Mouse (Mus musculus): Measurements from ENCODE around the gene Aagab. TPM values are rescaled to one million over a fixed set of nuclear protein-coding genes. Genes with fewer than 3 reads are reported as not detected.

Aagab gene
- polyA plus RNA-seq, 1 experiment from 2014 or later = 48.3 TPM

GRCm38 (mm10) chr9:63590592-63590991 lies 11.9 kb upstream of the Aagab start:
- no peaks in the 10 kb centered on the region for H3K36me3 ChIP-seq (ENCODE audit: control insufficient read depth, insufficient read depth, low read length)
- no peaks in the 10 kb centered on the region for H3K9me3 ChIP-seq (ENCODE audit: control insufficient read depth, low read length)
- DNase-seq (ENCODE audit: low spot score) (no peak), ATAC-seq (replicated peaks; ENCODE audit: low FRiP score) (no peak)
- H3K4me2 ChIP-seq (ENCODE audit: low read depth, low read length, severe bottlenecking) = no peak overlapping the region
- H3K4me3 ChIP-seq (ENCODE audit: low read depth, low read length) = no peak overlapping the region
- H3K27ac ChIP-seq (ENCODE audit: low read depth, low read length) = no peak overlapping the region
- no peak overlapping the region for H3K9ac ChIP-seq (ENCODE audit: low read length)
- no peaks in the 10 kb centered on the region for H3K27me3 ChIP-seq (ENCODE audit: control insufficient read depth, insufficient read depth, low read length)
- H3K4me1 ChIP-seq (replicated peaks; ENCODE audit: control insufficient read depth, insufficient read depth, low read length) = no peaks in the 10 kb centered on the region
- 86% methylated on average over 4 of the region's 4 CpGs for WGBS

- no peak overlapping the region for H3K4me2 ChIP-seq (ENCODE audit: low read depth, low read length, severe bottlenecking)
- no peak overlapping the region for H3K4me3 ChIP-seq (ENCODE audit: low read depth, low read length)
- no peak for DNase-seq (ENCODE audit: low spot score)
- 89% methylated on average over 8 of the region's 8 CpGs for WGBS
- H3K27ac ChIP-seq (ENCODE audit: low read depth, low read length) = no peak overlapping the region
- H3K9me3 ChIP-seq (ENCODE audit: control insufficient read depth, low read length) = no peaks in the 10 kb centered on the region
- no peaks in the 10 kb centered on the region for H3K4me1 ChIP-seq (replicated peaks; ENCODE audit: control insufficient read depth, insufficient read depth, low read length)
- no peak for ATAC-seq (replicated peaks; ENCODE audit: low FRiP score)
- H3K9ac ChIP-seq (ENCODE audit: low read length) = no peak overlapping the region
- H3K27me3 ChIP-seq (ENCODE audit: control insufficient read depth, insufficient read depth, low read length) = no peaks in the 10 kb centered on the region
- no peaks in the 10 kb centered on the region for H3K36me3 ChIP-seq (ENCODE audit: control insufficient read depth, insufficient read depth, low read length)
Observed at GRCm38 (mm10) chr9:63591661-63592256, 10.7 kb upstream of the Aagab start.

- Histone ChIP-seq H3K4me3 (ENCODE audit: low read depth, low read length) (no peak overlapping the region), H3K36me3 (ENCODE audit: control insufficient read depth, insufficient read depth, low read length) (no peaks in the 10 kb centered on the region), H3K9ac (ENCODE audit: low read length) (no peak overlapping the region), H3K27ac (ENCODE audit: low read depth, low read length) (no peak overlapping the region), H3K9me3 (ENCODE audit: control insufficient read depth, low read length) (no peaks in the 10 kb centered on the region), H3K4me1 (replicated peaks; ENCODE audit: control insufficient read depth, insufficient read depth, low read length) (no peaks in the 10 kb centered on the region), H3K27me3 (ENCODE audit: control insufficient read depth, insufficient read depth, low read length) (no peaks in the 10 kb centered on the region), H3K4me2 (ENCODE audit: low read depth, low read length, severe bottlenecking) (no peak overlapping the region)
- ATAC-seq (replicated peaks; ENCODE audit: low FRiP score) = no peak
- no peak for DNase-seq (ENCODE audit: low spot score)
- 100% methylated on average over 1 of the region's 1 CpGs for WGBS
Observed at GRCm38 (mm10) chr9:63595032-63595431, 7.4 kb upstream of the Aagab start.

GRCm38 (mm10) chr9:63595652-63596051 lies 6.8 kb upstream of the Aagab start:
- Histone ChIP-seq H3K27me3 (ENCODE audit: control insufficient read depth, insufficient read depth, low read length) (no peaks in the 10 kb centered on the region), H3K36me3 (ENCODE audit: control insufficient read depth, insufficient read depth, low read length) (no peaks in the 10 kb centered on the region), H3K4me2 (ENCODE audit: low read depth, low read length, severe bottlenecking) (no peak overlapping the region), H3K4me1 (replicated peaks; ENCODE audit: control insufficient read depth, insufficient read depth, low read length) (no peaks in the 10 kb centered on the region), H3K4me3 (ENCODE audit: low read depth, low read length) (no peak overlapping the region), H3K27ac (ENCODE audit: low read depth, low read length) (no peak overlapping the region), H3K9ac (ENCODE audit: low read length) (no peak overlapping the region), H3K9me3 (ENCODE audit: control insufficient read depth, low read length) (no peaks in the 10 kb centered on the region)
- 86% methylated on average over 8 of the region's 8 CpGs for WGBS
- ATAC-seq (replicated peaks; ENCODE audit: low FRiP score) = no peak
- no peak for DNase-seq (ENCODE audit: low spot score)

- no peak overlapping the region for H3K27ac ChIP-seq (ENCODE audit: low read depth, low read length)
- no peak overlapping the region for H3K4me2 ChIP-seq (ENCODE audit: low read depth, low read length, severe bottlenecking)
- no peaks in the 10 kb centered on the region for H3K36me3 ChIP-seq (ENCODE audit: control insufficient read depth, insufficient read depth, low read length)
- H3K4me3 ChIP-seq (ENCODE audit: low read depth, low read length) = no peak overlapping the region
- H3K9ac ChIP-seq (ENCODE audit: low read length) = no peak overlapping the region
- H3K4me1 ChIP-seq (replicated peaks; ENCODE audit: control insufficient read depth, insufficient read depth, low read length) = no peaks in the 10 kb centered on the region
- no peak for ATAC-seq (replicated peaks; ENCODE audit: low FRiP score)
- H3K27me3 ChIP-seq (ENCODE audit: control insufficient read depth, insufficient read depth, low read length) = no peaks in the 10 kb centered on the region
- no peak for DNase-seq (ENCODE audit: low spot score)
- no peaks in the 10 kb centered on the region for H3K9me3 ChIP-seq (ENCODE audit: control insufficient read depth, low read length)
- WGBS = 90% methylated on average over 9 of the region's 9 CpGs
Observed at GRCm38 (mm10) chr9:63596660-63597059, 5.8 kb upstream of the Aagab start.

- Histone ChIP-seq H3K4me1 (replicated peaks; ENCODE audit: control insufficient read depth, insufficient read depth, low read length) (peaks cover 10% of the 10 kb centered on the region), H3K27me3 (ENCODE audit: control insufficient read depth, insufficient read depth, low read length) (no peaks in the 10 kb centered on the region), H3K9me3 (ENCODE audit: control insufficient read depth, low read length) (no peaks in the 10 kb centered on the region), H3K4me3 (ENCODE audit: low read depth, low read length) (no peak overlapping the region), H3K9ac (ENCODE audit: low read length) (no peak overlapping the region; the same call in 1 of the 2 replicates), H3K4me2 (ENCODE audit: low read depth, low read length, severe bottlenecking) (no peak overlapping the region), H3K36me3 (ENCODE audit: control insufficient read depth, insufficient read depth, low read length) (no peaks in the 10 kb centered on the region), H3K27ac (ENCODE audit: low read depth, low read length) (no peak overlapping the region)
- no peak for ATAC-seq (replicated peaks; ENCODE audit: low FRiP score)
- no peak for DNase-seq (ENCODE audit: low spot score)
- 63% methylated on average over 6 of the region's 6 CpGs for WGBS
Observed at GRCm38 (mm10) chr9:63603849-63604248, 1.4 kb downstream of the Aagab start.

- H3K36me3 ChIP-seq (ENCODE audit: control insufficient read depth, insufficient read depth, low read length) = no peaks in the 10 kb centered on the region
- H3K4me3 ChIP-seq (ENCODE audit: low read depth, low read length) = no peak overlapping the region
- peaks cover 17% of the 10 kb centered on the region for H3K4me1 ChIP-seq (replicated peaks; ENCODE audit: control insufficient read depth, insufficient read depth, low read length)
- H3K4me2 ChIP-seq (ENCODE audit: low read depth, low read length, severe bottlenecking) = no peak overlapping the region
- no peaks in the 10 kb centered on the region for H3K27me3 ChIP-seq (ENCODE audit: control insufficient read depth, insufficient read depth, low read length)
- H3K9me3 ChIP-seq (ENCODE audit: control insufficient read depth, low read length) = no peaks in the 10 kb centered on the region
- H3K9ac ChIP-seq (ENCODE audit: low read length) = no peak overlapping the region
- H3K27ac ChIP-seq (ENCODE audit: low read depth, low read length) = no peak overlapping the region
- WGBS = 74% methylated on average over 2 of the region's 2 CpGs
- no peak for ATAC-seq (replicated peaks; ENCODE audit: low FRiP score)
- no peak for DNase-seq (ENCODE audit: low spot score)
Observed at GRCm38 (mm10) chr9:63606594-63606993, 4.1 kb downstream of the Aagab start.

- Histone ChIP-seq H3K4me2 (ENCODE audit: low read depth, low read length, severe bottlenecking) (no peak overlapping the region), H3K9me3 (ENCODE audit: control insufficient read depth, low read length) (no peaks in the 10 kb centered on the region), H3K4me1 (replicated peaks; ENCODE audit: control insufficient read depth, insufficient read depth, low read length) (peaks cover 18% of the 10 kb centered on the region), H3K27ac (ENCODE audit: low read depth, low read length) (no peak overlapping the region), H3K9ac (ENCODE audit: low read length) (no peak overlapping the region), H3K27me3 (ENCODE audit: control insufficient read depth, insufficient read depth, low read length) (no peaks in the 10 kb centered on the region), H3K4me3 (ENCODE audit: low read depth, low read length) (no peak overlapping the region), H3K36me3 (ENCODE audit: control insufficient read depth, insufficient read depth, low read length) (no peaks in the 10 kb centered on the region)
- no peak for DNase-seq (ENCODE audit: low spot score)
- ATAC-seq (replicated peaks; ENCODE audit: low FRiP score) = no peak
- WGBS = 74% methylated on average over 6 of the region's 6 CpGs
Observed at GRCm38 (mm10) chr9:63608006-63608405, 5.5 kb downstream of the Aagab start.

GRCm38 (mm10) chr9:63609246-63609645 lies 6.8 kb downstream of the Aagab start:
- no peak overlapping the region for H3K4me2 ChIP-seq (ENCODE audit: low read depth, low read length, severe bottlenecking)
- H3K27me3 ChIP-seq (ENCODE audit: control insufficient read depth, insufficient read depth, low read length) = no peaks in the 10 kb centered on the region
- peaks cover 15% of the 10 kb centered on the region; the same call in 1 of the 2 replicates for H3K4me1 ChIP-seq (replicated peaks; ENCODE audit: control insufficient read depth, insufficient read depth, low read length)
- no peak for ATAC-seq (replicated peaks; ENCODE audit: low FRiP score)
- H3K36me3 ChIP-seq (ENCODE audit: control insufficient read depth, insufficient read depth, low read length) = no peaks in the 10 kb centered on the region
- H3K4me3 ChIP-seq (ENCODE audit: low read depth, low read length) = no peak overlapping the region
- WGBS = 65% methylated on average over 8 of the region's 8 CpGs
- no peaks in the 10 kb centered on the region for H3K9me3 ChIP-seq (ENCODE audit: control insufficient read depth, low read length)
- no peak overlapping the region for H3K9ac ChIP-seq (ENCODE audit: low read length)
- H3K27ac ChIP-seq (ENCODE audit: low read depth, low read length) = no peak overlapping the region
- DNase-seq (ENCODE audit: low spot score) = no peak
